In the genomic region with DNA sequence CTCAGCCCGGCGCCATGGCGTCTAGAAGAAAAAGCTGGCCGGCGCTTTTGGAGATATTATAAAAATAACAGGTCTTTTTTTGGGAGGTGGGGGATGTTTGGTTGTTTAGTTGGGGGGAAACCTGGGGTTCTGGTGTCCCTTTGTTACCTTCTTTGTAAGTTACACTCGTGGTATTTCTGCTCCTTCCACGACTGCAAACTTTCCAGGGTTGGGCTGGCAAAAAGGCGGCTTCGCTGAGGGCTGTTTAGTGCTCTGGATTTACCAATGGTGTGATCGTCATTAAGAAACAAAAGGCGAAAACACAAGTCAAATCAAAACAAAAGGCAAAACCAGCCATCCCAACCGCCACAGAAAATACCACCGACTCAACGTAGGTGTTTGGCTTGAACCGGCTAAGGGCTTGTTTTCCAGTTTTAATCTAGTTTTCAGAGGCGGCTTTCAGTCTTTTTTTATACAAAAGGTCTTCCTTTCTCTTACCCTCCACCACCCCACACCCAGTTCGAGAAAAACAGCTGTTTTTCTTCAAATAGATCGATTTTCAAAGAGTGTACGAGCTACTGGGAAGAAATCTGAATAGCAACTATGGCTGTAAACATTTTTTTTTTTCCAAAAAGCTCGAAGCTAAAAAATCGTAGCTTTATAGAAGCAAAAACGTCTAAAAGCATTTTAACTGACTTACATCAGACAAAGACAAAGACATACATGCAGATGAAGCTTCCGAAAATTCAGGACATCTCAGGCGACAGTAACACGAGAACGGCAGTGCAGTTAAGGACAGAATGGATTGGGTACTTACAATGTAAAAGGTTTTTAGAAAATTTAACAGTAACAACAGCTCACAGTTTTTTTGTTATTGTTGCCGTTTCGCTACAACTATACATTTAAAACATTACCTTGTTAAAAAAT, we compare ENCODE assay signal across 8 mouse cellular contexts. TPM values are rescaled to one million over a fixed set of nuclear protein-coding genes. Genes with fewer than 3 reads are reported as not detected.
DNase-seq lines count a peak whose midpoint lies in the region; ATAC-seq and TF ChIP-seq lines count a peak whose summit lies in the region.

No protein-coding gene starts in this region.

- no peaks in the 10 kb centered on the region for H3K9me3 ChIP-seq in embryonic facial prominence, embryonic 10.5 days
- H3K9me3 ChIP-seq in hindbrain, embryonic 13.5 days, result no peaks in the 10 kb centered on the region
- H3K9me3 ChIP-seq in liver, embryonic 16.5 days (replicated peaks; ENCODE audit: control insufficient read depth, low read length), result no peaks in the 10 kb centered on the region
- no peaks in the 10 kb centered on the region for H3K9me3 ChIP-seq in stomach, embryonic 16.5 days (replicated peaks; ENCODE audit: control insufficient read depth, low read length)

- H3K27me3 ChIP-seq in testis, adult 2 months (ENCODE audit: control insufficient read depth, insufficient read depth, low read length), result no peaks in the 10 kb centered on the region
- H3K27me3 ChIP-seq in embryonic facial prominence, embryonic 10.5 days (replicated peaks; ENCODE audit: low read depth, poor library complexity, severe bottlenecking), result no peaks in the 10 kb centered on the region
- no peaks in the 10 kb centered on the region for H3K27me3 ChIP-seq in hindbrain, embryonic 13.5 days
- no peaks in the 10 kb centered on the region for H3K27me3 ChIP-seq in liver, embryonic 16.5 days (ENCODE audit: control insufficient read depth, insufficient read depth, low read depth, low read length)
- H3K27me3 ChIP-seq in stomach, embryonic 16.5 days (ENCODE audit: control insufficient read depth, insufficient read depth, low read length), result no peaks in the 10 kb centered on the region

- TF ChIP-seq POLR2A in testis, adult 2 months (IDR thresholded peaks at IDR 0.05; ENCODE audit: control insufficient read depth, low read depth, low read length), result no peak

- peak overlapping the region; percentile 100 for H3K9ac ChIP-seq in hindbrain, embryonic 13.5 days
- H3K9ac ChIP-seq in liver, embryonic 16.5 days (ENCODE audit: low read depth, low read length), result peak overlapping the region; percentile 100
- H3K9ac ChIP-seq in stomach, embryonic 16.5 days (ENCODE audit: low read length), result peak overlapping the region; percentile 97

- under 1% methylated on average over 28 of the region's 28 CpGs for WGBS in embryonic facial prominence, embryonic 10.5 days
- WGBS in hindbrain, embryonic 13.5 days, result under 1% methylated on average over 28 of the region's 28 CpGs
- whole genome bisulfite sequencing in liver, embryonic 16.5 days (ENCODE audit: insufficient replicate concordance), result 2% methylated on average over 28 of the region's 28 CpGs
- under 1% methylated on average over 28 of the region's 28 CpGs for WGBS in stomach, embryonic 16.5 days

- DNase-seq in testis, postnatal 10 days (ENCODE audit: low spot score), result no peak
- peak; percentile 44 for DNase-seq in embryonic facial prominence, embryonic 10.5 days (ENCODE audit: low spot score)
- no peak for DNase-seq in urinary bladder, postnatal 14 days (ENCODE audit: low spot score)
- DNase-seq in ovary, postnatal 36 days (ENCODE audit: low spot score), result no peak

- no peak for TF ChIP-seq CTCF in testis, adult 2 months (IDR thresholded peaks at IDR 0.05; ENCODE audit: control insufficient read depth, insufficient read depth, insufficient replicate concordance, low read depth, low read length)

- no peaks in the 10 kb centered on the region; the same call in 1 of the 2 replicates for H3K36me3 ChIP-seq in testis, adult 2 months (ENCODE audit: control insufficient read depth, insufficient read depth, low read length)
- peaks cover 18% of the 10 kb centered on the region for H3K36me3 ChIP-seq in embryonic facial prominence, embryonic 10.5 days (replicated peaks)
- peaks cover 4% of the 10 kb centered on the region; the same call in 1 of the 2 replicates for H3K36me3 ChIP-seq in hindbrain, embryonic 13.5 days
- no peaks in the 10 kb centered on the region for H3K36me3 ChIP-seq in liver, embryonic 16.5 days (ENCODE audit: control insufficient read depth, insufficient read depth)
- H3K36me3 ChIP-seq in stomach, embryonic 16.5 days (ENCODE audit: control insufficient read depth, insufficient read depth, low read length), result no peaks in the 10 kb centered on the region

- peak overlapping the region; percentile 95 for H3K27ac ChIP-seq in testis, adult 2 months (ENCODE audit: control insufficient read depth, insufficient read depth, low read depth, low read length)
- H3K27ac ChIP-seq in embryonic facial prominence, embryonic 10.5 days (replicated peaks), result peak overlapping the region; percentile 100
- H3K27ac ChIP-seq in hindbrain, embryonic 13.5 days, result peak overlapping the region; percentile 100
- peak overlapping the region; percentile 100 for H3K27ac ChIP-seq in liver, embryonic 16.5 days (ENCODE audit: low read length)
- H3K27ac ChIP-seq in stomach, embryonic 16.5 days (ENCODE audit: low read length), result peak overlapping the region; percentile 100

- peaks cover 69% of the 10 kb centered on the region for H3K4me1 ChIP-seq in testis, adult 2 months (ENCODE audit: control insufficient read depth, insufficient read depth, low read length)
- peaks cover 69% of the 10 kb centered on the region for H3K4me1 ChIP-seq in embryonic facial prominence, embryonic 10.5 days
- peaks cover 51% of the 10 kb centered on the region for H3K4me1 ChIP-seq in hindbrain, embryonic 13.5 days (replicated peaks)
- peaks cover 59% of the 10 kb centered on the region for H3K4me1 ChIP-seq in liver, embryonic 16.5 days (ENCODE audit: control insufficient read depth, low read depth, low read length)
- H3K4me1 ChIP-seq in stomach, embryonic 16.5 days (ENCODE audit: control insufficient read depth, insufficient read depth, low read length), result peaks cover 41% of the 10 kb centered on the region

- H3K4me3 ChIP-seq in testis, adult 2 months (ENCODE audit: control insufficient read depth, low read depth, low read length), result peak overlapping the region; percentile 92
- H3K4me3 ChIP-seq in embryonic facial prominence, embryonic 10.5 days, result peak overlapping the region; percentile 99
- H3K4me3 ChIP-seq in hindbrain, embryonic 13.5 days, result peak overlapping the region; percentile 76
- peak overlapping the region; percentile 85 for H3K4me3 ChIP-seq in liver, embryonic 16.5 days (ENCODE audit: low read depth, low read length)
- H3K4me3 ChIP-seq in stomach, embryonic 16.5 days (replicated peaks; ENCODE audit: low read length), result peak overlapping the region; percentile 63

- peak overlapping the region; percentile 100 for H3K4me2 ChIP-seq in hindbrain, embryonic 13.5 days
- peak overlapping the region; percentile 98 for H3K4me2 ChIP-seq in liver, embryonic 16.5 days (ENCODE audit: low read depth, low read length)
- H3K4me2 ChIP-seq in stomach, embryonic 16.5 days (ENCODE audit: low read depth, low read length), result peak overlapping the region; percentile 97

- no peak for ATAC-seq in hindbrain, embryonic 13.5 days (ENCODE audit: low FRiP score)
- no peak for ATAC-seq in liver, embryonic 16.5 days (ENCODE audit: low read depth)
- ATAC-seq in stomach, embryonic 16.5 days (ENCODE audit: insufficient read depth, low FRiP score), result no peak

RNA-seq across cellular contexts. Expression of a gene that starts 2.0 kb away (rescaled TPM):
- 11.3 and 13.7 TPM in 2 replicates for polyA plus RNA-seq in testis, adult 2 months (2012; rRNA removed)
- 8.1 TPM in 2 replicates for polyA plus RNA-seq in embryonic facial prominence, embryonic 10.5 days (2016; fragmentation: Nextera tagmentation; extraction: Ambion mirVana)
- 12.9 and 13.1 TPM in 2 replicates for polyA plus RNA-seq in hindbrain, embryonic 13.5 days (2015; fragmentation: Nextera tagmentation; extraction: Ambion mirVana)
- 3.5 and 4.1 TPM in 2 replicates for polyA plus RNA-seq in liver, embryonic 16.5 days (2015; fragmentation: Nextera tagmentation; extraction: Ambion mirVana)
- 6.7 and 7.7 TPM in 2 replicates for polyA plus RNA-seq in stomach, embryonic 16.5 days (2015; fragmentation: Nextera tagmentation; extraction: Ambion mirVana)

RNA-seq across cellular contexts. Expression of a gene that starts 7.5 kb away (rescaled TPM):
- polyA plus RNA-seq in testis, adult 2 months (2012; rRNA removed), result 0.78 and 1.1 TPM in 2 replicates
- 1.2 and 2.2 TPM in 2 replicates for polyA plus RNA-seq in embryonic facial prominence, embryonic 10.5 days (2016; fragmentation: Nextera tagmentation; extraction: Ambion mirVana)
- polyA plus RNA-seq in hindbrain, embryonic 13.5 days (2015; fragmentation: Nextera tagmentation; extraction: Ambion mirVana), result 5.1 and 5.8 TPM in 2 replicates
- polyA plus RNA-seq in liver, embryonic 16.5 days (2015; fragmentation: Nextera tagmentation; extraction: Ambion mirVana), result 1.7 and 2.3 TPM in 2 replicates
- 2.6 and 3.7 TPM in 2 replicates for polyA plus RNA-seq in stomach, embryonic 16.5 days (2015; fragmentation: Nextera tagmentation; extraction: Ambion mirVana)

RNA-seq across cellular contexts. Expression of a gene that starts 29.2 kb away (rescaled TPM):
- polyA plus RNA-seq in testis, adult 2 months (2012; rRNA removed), result 36.3 and 37.1 TPM in 2 replicates
- 79.1 and 89.3 TPM in 2 replicates for polyA plus RNA-seq in embryonic facial prominence, embryonic 10.5 days (2016; fragmentation: Nextera tagmentation; extraction: Ambion mirVana)
- 76.0 and 79.3 TPM in 2 replicates for polyA plus RNA-seq in hindbrain, embryonic 13.5 days (2015; fragmentation: Nextera tagmentation; extraction: Ambion mirVana)
- 63.8 and 73.2 TPM in 2 replicates for polyA plus RNA-seq in liver, embryonic 16.5 days (2015; fragmentation: Nextera tagmentation; extraction: Ambion mirVana)
- polyA plus RNA-seq in stomach, embryonic 16.5 days (2015; fragmentation: Nextera tagmentation; extraction: Ambion mirVana), result 67.5 and 71.0 TPM in 2 replicates

RNA-seq across cellular contexts. Expression of a gene that starts 42.6 kb away (rescaled TPM):
- 1.7 TPM in 2 replicates for polyA plus RNA-seq in testis, adult 2 months (2012; rRNA removed)
- polyA plus RNA-seq in embryonic facial prominence, embryonic 10.5 days (2016; fragmentation: Nextera tagmentation; extraction: Ambion mirVana), result not detected in 2 replicates
- polyA plus RNA-seq in hindbrain, embryonic 13.5 days (2015; fragmentation: Nextera tagmentation; extraction: Ambion mirVana), result not detected in 2 replicates
- 110 and 129 TPM in 2 replicates for polyA plus RNA-seq in liver, embryonic 16.5 days (2015; fragmentation: Nextera tagmentation; extraction: Ambion mirVana)
- 3.3 and 4.1 TPM in 2 replicates for polyA plus RNA-seq in stomach, embryonic 16.5 days (2015; fragmentation: Nextera tagmentation; extraction: Ambion mirVana)
